Mouse (Mus musculus) E14TG2a.4 (cell line): ENCODE data around the gene Cend1.
A peak's percentile ranks its signal among the peaks of the same experiment; 100 is the strongest.
"Not testable (repeated sequence)": the region's sequence is repeated elsewhere in the genome, so short reads cannot be mapped to it uniquely, and the experiment has no call there.

Experiments
- H3K27me3 ChIP-seq: 2 replicates; pipeline ENCODE4 v1.6.1; 2014; ENCODE audit warnings: low read length, control low read depth; ENCODE audit not compliant: insufficient read depth
- H3K36me3 ChIP-seq: 2 replicates; pipeline ENCODE4 v1.6.1; 2014; ENCODE audit warnings: low read length, control low read depth; ENCODE audit not compliant: insufficient read depth
- H3K4me1 ChIP-seq: replicated peaks from 2 replicates; pipeline ENCODE4 v1.6.1; 2014; ENCODE audit warnings: low read depth, low read length, control low read depth
- H3K4me3 ChIP-seq: replicated peaks from 2 replicates; pipeline ENCODE4 v1.5.1; 2014; ENCODE audit warnings: mild to moderate bottlenecking, low read length
- H3K9me3 ChIP-seq: 2 replicates; pipeline ENCODE4 v1.6.1; 2014; ENCODE audit warnings: low read length, control low read depth
- CTCF ChIP-seq: conservative IDR thresholded peaks from 2 replicates; pipeline ENCODE4 v1.5.1; 2014; ENCODE audit warnings: low read length
- NANOG ChIP-seq: IDR thresholded peaks from 2 replicates; pipeline ENCODE4 v1.6.1; 2014; ENCODE audit warnings: borderline replicate concordance, low read length, mixed read lengths
- POU5F1 ChIP-seq: IDR thresholded peaks from 2 replicates; pipeline ENCODE4 v1.6.1; 2014; ENCODE audit warnings: low read length, borderline replicate concordance

The Cend1 gene

DNA sequence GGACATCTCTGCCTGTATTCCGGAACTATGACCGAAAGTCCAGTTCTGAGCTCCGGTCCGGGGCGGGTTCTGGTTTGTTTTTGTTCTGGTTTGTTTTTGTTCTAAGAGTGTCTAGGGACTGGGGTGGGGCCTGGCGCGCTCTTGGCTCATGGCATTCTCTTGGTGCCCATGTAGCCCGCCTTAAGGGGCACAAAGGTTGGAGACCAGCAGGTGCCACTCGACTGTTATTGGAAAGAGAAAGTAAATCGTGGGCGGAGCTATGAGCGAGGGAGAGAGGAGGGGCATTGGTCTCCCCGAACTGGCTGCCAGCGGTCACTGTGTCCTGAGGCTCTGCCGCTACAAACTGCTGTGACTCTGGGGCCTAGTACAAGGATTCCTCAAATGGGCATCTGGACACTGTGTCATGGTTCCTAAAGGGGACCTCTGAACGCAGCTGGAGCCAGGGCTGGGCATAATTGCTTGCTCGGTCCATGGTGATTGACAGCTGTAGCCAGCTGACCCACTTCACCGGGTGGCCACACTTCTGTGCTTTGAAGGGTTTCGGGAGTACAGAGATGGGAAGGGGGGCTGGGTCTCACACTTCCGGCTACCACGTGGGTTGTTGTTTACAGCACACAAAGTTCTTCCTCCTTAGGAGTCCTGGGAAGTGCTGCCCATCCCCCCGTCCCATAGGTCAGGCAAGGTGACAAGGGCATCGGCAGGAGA lies 26.5 kb upstream of the Cend1 start:
- H3K4me3 ChIP-seq, result peak overlapping the region; percentile 91
- peaks cover 27% of the 10 kb centered on the region for H3K27me3 ChIP-seq
- peaks cover 75% of the 10 kb centered on the region for H3K4me1 ChIP-seq
- no peaks in the 10 kb centered on the region for H3K9me3 ChIP-seq
- peaks cover 33% of the 10 kb centered on the region for H3K36me3 ChIP-seq
- TF ChIP-seq POU5F1, result no peak
- TF ChIP-seq CTCF, result no peak
- TF ChIP-seq NANOG, result no peak

DNA sequence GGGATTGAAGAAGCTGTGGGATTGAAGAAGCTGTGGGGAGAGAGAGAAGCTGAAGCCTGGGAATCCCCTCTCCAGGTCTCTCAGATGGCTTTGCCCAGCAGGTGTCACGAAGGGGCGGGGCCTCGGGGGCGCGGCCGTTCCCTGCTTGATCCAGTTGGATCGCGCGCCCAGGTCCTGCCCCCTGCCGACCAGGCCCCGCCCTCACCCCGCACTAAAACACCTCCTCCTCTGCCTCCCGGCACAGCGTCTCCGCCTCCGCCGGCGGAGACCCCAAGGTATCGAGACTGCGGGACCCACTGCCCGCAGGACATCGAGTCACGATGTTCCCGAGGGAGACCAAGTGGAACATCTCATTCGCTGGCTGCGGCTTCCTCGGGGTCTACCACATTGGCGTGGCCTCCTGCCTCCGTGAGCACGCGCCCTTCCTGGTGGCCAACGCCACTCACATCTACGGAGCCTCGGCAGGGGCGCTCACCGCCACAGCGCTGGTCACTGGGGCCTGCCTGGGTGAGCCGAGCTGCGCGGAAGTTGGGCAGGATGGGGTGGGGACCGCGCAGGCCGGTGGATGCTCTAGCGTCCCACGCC lies 25.8 kb upstream of the Cend1 start, which contains the start of gene Pnpla2:
Gene Pnpla2 (plus strand): TSS at position 232 of the 585 bp plus-strand sequence.
- Histone ChIP-seq H3K27me3 (peaks cover 20% of the 10 kb centered on the region), H3K9me3 (no peaks in the 10 kb centered on the region), H3K4me1 (peaks cover 75% of the 10 kb centered on the region), H3K36me3 (peaks cover 40% of the 10 kb centered on the region), H3K4me3 (peak within 1 kb of the TSS; percentile 91)
- TF ChIP-seq CTCF, result no peak
- TF ChIP-seq NANOG, result no peak
- TF ChIP-seq POU5F1, result no peak

DNA sequence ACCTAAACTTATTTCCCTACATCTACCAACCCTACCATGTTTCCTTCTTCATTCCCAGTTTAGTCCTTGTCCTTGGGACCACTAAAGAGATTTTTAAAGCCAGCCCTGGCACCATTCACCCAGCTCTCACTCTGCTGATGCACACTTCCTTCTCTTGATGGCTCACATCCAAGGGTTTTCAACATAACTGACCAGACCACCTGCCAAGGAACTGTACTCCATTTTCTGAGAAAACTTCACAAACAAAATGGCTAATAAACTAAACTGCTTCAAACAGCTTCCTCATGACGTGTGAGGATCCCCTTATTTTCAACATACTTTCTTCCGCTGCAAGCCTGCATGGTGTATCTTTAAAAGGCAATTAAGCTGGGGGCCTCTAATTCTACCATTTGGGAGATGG lies 24.3 kb upstream of the Cend1 start:
- Histone ChIP-seq H3K4me3 (no peak overlapping the region), H3K27me3 (peaks cover 13% of the 10 kb centered on the region), H3K9me3 (no peaks in the 10 kb centered on the region), H3K4me1 (peaks cover 75% of the 10 kb centered on the region), H3K36me3 (peaks cover 50% of the 10 kb centered on the region)
- TF ChIP-seq NANOG (no peak), CTCF (no peak), POU5F1 (no peak)

DNA sequence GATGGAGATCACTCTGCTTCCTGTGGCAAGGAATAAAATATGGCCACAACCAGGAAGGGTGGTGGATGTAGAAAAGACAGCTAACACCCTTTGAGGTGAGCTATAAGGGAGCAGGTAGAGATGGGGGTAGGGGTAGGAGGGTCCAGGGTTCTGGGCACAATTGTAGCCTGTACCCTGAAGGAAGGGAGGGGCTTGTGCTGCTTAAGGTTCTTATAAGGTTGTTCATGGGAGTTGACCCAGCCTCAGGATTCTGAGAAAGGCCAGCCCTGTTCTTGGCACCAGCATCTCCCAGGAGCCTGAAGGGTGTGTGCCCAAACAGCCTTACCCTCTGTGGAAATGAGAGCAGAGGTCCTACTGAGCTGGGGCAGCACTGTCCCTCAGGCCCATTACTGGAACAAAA lies 22.6 kb upstream of the Cend1 start:
- no peak for TF ChIP-seq CTCF
- peaks cover 60% of the 10 kb centered on the region for H3K4me1 ChIP-seq
- peaks cover 49% of the 10 kb centered on the region for H3K36me3 ChIP-seq
- H3K9me3 ChIP-seq, result no peaks in the 10 kb centered on the region
- H3K4me3 ChIP-seq, result no peak overlapping the region
- peaks cover 7% of the 10 kb centered on the region for H3K27me3 ChIP-seq

DNA sequence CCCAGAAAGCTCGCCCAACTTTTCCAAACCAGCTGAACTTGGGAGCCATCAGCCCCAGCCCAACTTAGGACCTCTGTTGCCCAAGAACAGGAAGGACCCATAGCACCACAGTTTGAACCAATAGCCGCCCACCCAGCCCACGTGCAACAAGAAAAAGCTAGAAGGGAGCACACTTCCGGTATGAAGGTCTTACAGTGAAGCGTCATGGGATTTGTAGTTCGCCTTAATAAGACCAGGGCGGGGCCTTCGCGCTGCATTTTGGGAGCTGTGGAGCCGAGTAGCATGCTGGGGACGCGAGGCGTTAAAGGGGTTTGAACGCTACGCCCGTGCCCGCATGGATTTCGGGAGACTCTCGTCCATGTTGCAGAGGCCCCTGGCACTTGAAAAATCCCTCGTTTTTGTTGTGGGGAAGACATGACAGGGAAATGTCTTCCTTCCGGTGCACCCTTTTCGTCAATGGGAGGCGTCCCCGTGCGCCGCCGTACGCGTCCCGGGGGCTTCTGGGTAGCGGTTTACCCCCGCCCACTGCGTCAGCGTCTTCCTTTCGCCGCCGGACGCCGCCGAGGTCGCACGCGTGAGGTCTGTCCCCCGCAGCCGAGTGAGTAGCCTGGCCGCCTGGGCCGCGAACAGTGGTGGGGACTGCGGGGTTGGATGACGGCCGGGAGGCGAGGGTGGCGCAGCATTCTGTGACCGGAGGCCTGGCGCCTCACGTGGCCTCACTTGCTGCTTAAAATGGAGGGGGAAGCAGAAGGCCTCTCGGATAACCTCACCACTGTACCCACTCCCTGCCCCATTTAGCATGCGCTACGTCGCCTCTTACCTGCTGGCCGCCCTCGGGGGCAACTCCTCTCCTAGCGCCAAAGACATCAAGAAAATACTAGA lies 18.1 kb upstream of the Cend1 start, which contains the start of gene Rplp2:
Gene Rplp2 (plus strand): TSS at position 261 of the 882 bp plus-strand sequence.
- Histone ChIP-seq H3K4me1 (peaks cover 79% of the 10 kb centered on the region), H3K9me3 (no peaks in the 10 kb centered on the region), H3K27me3 (no peaks in the 10 kb centered on the region), H3K4me3 (peak within 1 kb of the TSS; percentile 96), H3K36me3 (peaks cover 53% of the 10 kb centered on the region)
- TF ChIP-seq CTCF (no peak), NANOG (no peak), POU5F1 (no peak)

DNA sequence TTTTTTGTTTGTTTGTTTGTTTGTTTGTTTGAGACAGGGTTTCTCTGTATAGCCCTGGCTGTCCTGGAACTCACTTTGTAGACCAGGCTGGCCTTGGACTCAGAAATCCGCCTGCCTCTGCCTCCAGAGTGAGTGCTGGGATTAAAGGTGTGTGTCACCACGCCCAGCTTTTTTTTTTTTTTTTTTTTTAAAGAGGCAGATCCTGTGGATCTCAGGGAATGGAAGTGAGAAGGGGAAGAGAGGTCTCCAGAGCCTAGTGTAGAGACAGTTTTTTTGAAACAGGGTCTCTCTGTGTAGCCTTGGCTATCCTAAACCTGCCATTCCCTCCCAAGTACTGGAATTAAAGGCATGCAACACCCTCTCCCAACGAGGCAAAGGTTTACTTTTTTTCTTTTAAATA lies 17.1 kb upstream of the Cend1 start:
- Histone ChIP-seq H3K4me1 (peaks cover 80% of the 10 kb centered on the region), H3K36me3 (peaks cover 53% of the 10 kb centered on the region), H3K4me3 (peak overlapping the region; percentile 96)
- not testable (repeated sequence) for H3K27me3 ChIP-seq, H3K9me3 ChIP-seq

DNA sequence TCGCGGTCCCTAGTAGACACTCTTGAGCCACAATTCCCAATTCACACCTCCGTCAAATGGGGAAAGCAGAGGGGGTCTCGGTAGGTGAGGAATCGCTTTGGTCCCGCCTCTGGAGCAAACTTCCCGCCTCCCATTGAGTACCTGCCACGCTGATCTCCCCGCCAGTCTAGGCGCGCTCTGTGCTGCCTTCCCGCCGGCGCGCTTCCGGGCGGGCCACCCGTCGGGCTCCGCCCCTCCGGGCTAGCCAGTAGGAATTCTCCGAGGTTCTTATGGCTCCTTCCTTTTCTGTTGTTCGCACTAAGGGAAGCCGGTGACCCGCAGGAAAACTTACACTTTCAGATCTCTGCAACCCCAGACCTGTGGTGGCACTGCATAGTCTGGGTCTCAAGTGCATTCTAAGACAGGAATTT lies 14.5 kb upstream of the Cend1 start, which contains the start of gene Pidd1:
Gene Pidd1 (minus strand): TSS at position 198 of the 410 bp plus-strand sequence.
- peak within 1 kb of the TSS; percentile 87 for H3K4me3 ChIP-seq
- no peak for TF ChIP-seq CTCF
- TF ChIP-seq NANOG, result no peak
- no peak for TF ChIP-seq POU5F1
- H3K36me3 ChIP-seq, result peaks cover 53% of the 10 kb centered on the region
- H3K27me3 ChIP-seq, result no peaks in the 10 kb centered on the region
- no peaks in the 10 kb centered on the region for H3K9me3 ChIP-seq
- H3K4me1 ChIP-seq, result peaks cover 76% of the 10 kb centered on the region

DNA sequence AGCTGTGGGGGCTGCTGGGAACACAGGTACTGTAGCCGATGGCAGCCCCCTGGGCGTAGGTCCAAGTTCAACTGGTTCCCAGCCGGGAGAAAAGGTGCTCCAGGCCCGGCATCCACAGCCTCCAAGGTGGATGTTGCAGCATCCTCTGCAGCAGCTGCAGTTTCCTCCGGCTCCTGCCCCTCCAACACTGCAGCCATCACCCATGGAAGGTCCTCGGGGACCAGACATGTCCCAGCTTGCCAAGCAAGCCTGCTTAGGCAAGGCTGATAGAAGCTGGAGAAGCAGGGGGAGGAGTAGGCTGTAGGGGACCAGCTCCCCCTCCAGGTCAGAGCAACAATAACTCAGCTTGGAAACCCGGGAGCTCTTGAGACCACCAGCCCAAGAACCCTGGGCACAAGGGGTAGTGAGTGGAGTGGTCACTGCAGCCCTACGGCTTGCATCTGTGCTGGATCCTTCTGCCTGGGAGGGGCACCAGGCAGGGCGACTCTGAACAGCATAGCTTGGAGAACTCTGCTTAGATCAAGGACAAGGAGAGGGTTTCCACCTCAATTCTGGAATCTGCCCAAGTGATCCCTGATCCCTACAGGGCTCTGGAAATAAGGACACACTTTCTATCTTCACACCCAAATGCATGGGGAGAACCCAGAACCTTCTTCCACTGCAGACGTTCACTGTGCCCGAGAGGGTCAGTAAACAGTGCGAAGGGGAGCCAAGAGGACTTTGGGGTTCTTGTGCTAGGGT lies 14.0 kb upstream of the Cend1 start:
- peaks cover 78% of the 10 kb centered on the region for H3K4me1 ChIP-seq
- peaks cover 53% of the 10 kb centered on the region for H3K36me3 ChIP-seq
- no peaks in the 10 kb centered on the region for H3K9me3 ChIP-seq
- H3K4me3 ChIP-seq, result peak overlapping the region; percentile 87
- H3K27me3 ChIP-seq, result no peaks in the 10 kb centered on the region
- no peak for TF ChIP-seq NANOG
- peak; percentile 51 for TF ChIP-seq CTCF
